Mouse (Mus musculus): ENCODE measurements around the gene Arhgef25. TPM values are rescaled to one million over a fixed set of nuclear protein-coding genes. Genes with fewer than 3 reads are reported as not detected.

Arhgef25 gene
- total RNA-seq, 4 experiments from 2014 or later: 8.1 to 13.4 (median 10.8) TPM

- DNase-seq (ENCODE audit: low spot score): no peak
Observed at GRCm38 (mm10) chr10:127186451-127186850, 3.4 kb downstream of the Arhgef25 start.

- DNase-seq (ENCODE audit: low spot score): no peak
Observed at GRCm38 (mm10) chr10:127185506-127185905, 4.4 kb downstream of the Arhgef25 start.

- no peak for DNase-seq (ENCODE audit: low spot score)
Observed at GRCm38 (mm10) chr10:127185101-127185500, 4.8 kb downstream of the Arhgef25 start.

- no peak for DNase-seq (ENCODE audit: low spot score)
Observed at GRCm38 (mm10) chr10:127183759-127184158, 6.1 kb downstream of the Arhgef25 start.

GRCm38 (mm10) chr10:127182624-127183023 lies 7.3 kb downstream of the Arhgef25 start:
- DNase-seq (ENCODE audit: low spot score): no peak

- DNase-seq (ENCODE audit: low spot score): peak; percentile 50
Observed at GRCm38 (mm10) chr10:127181566-127181965, 8.3 kb downstream of the Arhgef25 start.

- no peak for DNase-seq (ENCODE audit: low spot score)
Observed at GRCm38 (mm10) chr10:127180695-127181047, 9.2 kb downstream of the Arhgef25 start.

- DNase-seq (ENCODE audit: low spot score): peak; percentile 58
Observed at GRCm38 (mm10) chr10:127179871-127180694, 9.8 kb downstream of the Arhgef25 start, which contains the start of gene Slc26a10. Gene Slc26a10 (minus strand): TSS chr10:127180645.

GRCm38 (mm10) chr10:127178286-127179027 lies 11.4 kb downstream of the Arhgef25 start:
- no peak for DNase-seq (ENCODE audit: low spot score)

GRCm38 (mm10) chr10:127177719-127178118 lies 12.2 kb downstream of the Arhgef25 start:
- DNase-seq (ENCODE audit: low spot score): peak; percentile 76

GRCm38 (mm10) chr10:127177235-127177634 lies 12.6 kb downstream of the Arhgef25 start:
- no peak for DNase-seq (ENCODE audit: low spot score)

- no peak for DNase-seq (ENCODE audit: low spot score)
Observed at GRCm38 (mm10) chr10:127176756-127177155, 13.1 kb downstream of the Arhgef25 start.

GRCm38 (mm10) chr10:127176228-127176627 lies 13.7 kb downstream of the Arhgef25 start:
- no peak for DNase-seq (ENCODE audit: low spot score)

GRCm38 (mm10) chr10:127174170-127174569 lies 15.7 kb downstream of the Arhgef25 start:
- DNase-seq (ENCODE audit: low spot score): no peak

- no peak for DNase-seq (ENCODE audit: low spot score)
Observed at GRCm38 (mm10) chr10:127173148-127174065, 16.5 kb downstream of the Arhgef25 start.

GRCm38 (mm10) chr10:127171631-127172200 lies 18.2 kb downstream of the Arhgef25 start:
- DNase-seq (ENCODE audit: low spot score): no peak

- DNase-seq (ENCODE audit: low spot score): peak; percentile 57
Observed at GRCm38 (mm10) chr10:127170837-127171272, 19.0 kb downstream of the Arhgef25 start.

- no peak for DNase-seq (ENCODE audit: low spot score)
Observed at GRCm38 (mm10) chr10:127170002-127170401, 19.9 kb downstream of the Arhgef25 start.

GRCm38 (mm10) chr10:127167614-127168192 lies 22.2 kb downstream of the Arhgef25 start:
- no peak for DNase-seq (ENCODE audit: low spot score)

- no peak for DNase-seq (ENCODE audit: low spot score)
Observed at GRCm38 (mm10) chr10:127166771-127167613, 22.9 kb downstream of the Arhgef25 start.

Measured in heart, adult 8-10 months (tissue).